Mouse (Mus musculus) stomach, postnatal 0 days (tissue): ENCODE results near the gene Prx.

Source experiments
- CTCF ChIP-seq: IDR thresholded peaks from 2 replicates; pipeline ENCODE4 v1.5.1; 2016; ENCODE audit warnings: antibody characterized with exemption, low read depth, mild to moderate bottlenecking, moderate library complexity
- EP300 ChIP-seq: optimal IDR thresholded peaks from 2 replicates; pipeline ENCODE3; 2016; ENCODE audit warnings: antibody characterized with exemption

GRCm38 (mm10) chr7:27526039-27526827 is 27.1 kb downstream of the Prx start:
- TF ChIP-seq CTCF (peak; percentile 97), EP300 (no peak)
